8 mouse cellular contexts compared by ENCODE assay signal in genomic region chr11:5886187-5886586, GRCm38 (mm10). TPM values are rescaled to one million over a fixed set of nuclear protein-coding genes. Genes with fewer than 3 reads are reported as not detected.
A peak's percentile ranks its signal among the peaks of the same experiment; 100 is the strongest.
DNase-seq lines count a peak whose midpoint lies in the region; ATAC-seq lines count a peak whose summit lies in the region.

No protein-coding gene starts in this region.

- H3K9me3 ChIP-seq in neural tube, embryonic 15.5 days (replicated peaks) = no peaks in the 10 kb centered on the region
- H3K9me3 ChIP-seq in hindbrain, embryonic 11.5 days (ENCODE audit: control insufficient read depth, low read length) = no peaks in the 10 kb centered on the region
- H3K9me3 ChIP-seq in limb, embryonic 10.5 days (replicated peaks) = no peaks in the 10 kb centered on the region
- H3K9me3 ChIP-seq in midbrain, embryonic 15.5 days = no peaks in the 10 kb centered on the region

- DNase-seq in neural tube, embryonic 10.5 days (ENCODE audit: extremely low spot score, low spot score) = peak; percentile 64
- DNase-seq in R1 (ENCODE audit: low read depth, low spot score) = peak; percentile 85
- DNase-seq in embryo, embryonic 9.5 days (ENCODE audit: extremely low spot score) = peak; percentile 66
- DNase-seq in hindbrain, embryonic 11.5 days (ENCODE audit: low spot score) = peak; percentile 85
- peak; percentile 76 for DNase-seq in limb, embryonic 10.5 days (ENCODE audit: low spot score)
- DNase-seq in thymus, postnatal 36 days = peak; percentile 35 to 54

- no peak overlapping the region for H3K4me2 ChIP-seq in neural tube, embryonic 15.5 days
- H3K4me2 ChIP-seq in hindbrain, embryonic 11.5 days (replicated peaks; ENCODE audit: low read depth, low read length) = no peak overlapping the region
- no peak overlapping the region for H3K4me2 ChIP-seq in midbrain, embryonic 15.5 days

- H3K9ac ChIP-seq in neural tube, embryonic 15.5 days (replicated peaks) = no peak overlapping the region
- H3K9ac ChIP-seq in hindbrain, embryonic 11.5 days (ENCODE audit: low read depth, low read length) = no peak overlapping the region
- H3K9ac ChIP-seq in midbrain, embryonic 15.5 days = no peak overlapping the region

- H3K27ac ChIP-seq in neural tube, embryonic 15.5 days (replicated peaks) = no peak overlapping the region
- H3K27ac ChIP-seq in hindbrain, embryonic 11.5 days (ENCODE audit: low read depth, low read length) = no peak overlapping the region
- H3K27ac ChIP-seq in limb, embryonic 10.5 days = peak overlapping the region; percentile 11; the same call in 1 of the 2 replicates
- no peak overlapping the region for H3K27ac ChIP-seq in midbrain, embryonic 15.5 days

- H3K36me3 ChIP-seq in neural tube, embryonic 15.5 days = no peaks in the 10 kb centered on the region
- H3K36me3 ChIP-seq in hindbrain, embryonic 11.5 days (ENCODE audit: control insufficient read depth, insufficient read depth, low read length) = no peaks in the 10 kb centered on the region
- no peaks in the 10 kb centered on the region for H3K36me3 ChIP-seq in limb, embryonic 10.5 days
- H3K36me3 ChIP-seq in midbrain, embryonic 15.5 days (replicated peaks) = no peaks in the 10 kb centered on the region

- no peak overlapping the region for H3K4me3 ChIP-seq in neural tube, embryonic 15.5 days (replicated peaks)
- H3K4me3 ChIP-seq in hindbrain, embryonic 11.5 days (ENCODE audit: low read depth, low read length) = no peak overlapping the region
- no peak overlapping the region for H3K4me3 ChIP-seq in limb, embryonic 10.5 days
- H3K4me3 ChIP-seq in midbrain, embryonic 15.5 days = no peak overlapping the region

- no peak for ATAC-seq in neural tube, embryonic 15.5 days (ENCODE audit: low FRiP score)
- ATAC-seq in hindbrain, embryonic 11.5 days (ENCODE audit: low FRiP score) = peak; percentile 27; the same call in 1 of the 2 replicates
- 0 out of 2 replicates have a peak, but pooled peaks have one; percentile 33 for ATAC-seq in midbrain, embryonic 15.5 days (replicated peaks)

- H3K4me1 ChIP-seq in neural tube, embryonic 15.5 days = peaks cover 14% of the 10 kb centered on the region
- no peaks in the 10 kb centered on the region; the same call in 1 of the 2 replicates for H3K4me1 ChIP-seq in hindbrain, embryonic 11.5 days (replicated peaks; ENCODE audit: control insufficient read depth, insufficient read depth, low read length)
- peaks cover 41% of the 10 kb centered on the region for H3K4me1 ChIP-seq in limb, embryonic 10.5 days
- peaks cover 7% of the 10 kb centered on the region for H3K4me1 ChIP-seq in midbrain, embryonic 15.5 days

- 18% methylated on average over 9 of the region's 9 CpGs for WGBS in neural tube, embryonic 15.5 days
- 19% methylated on average over 9 of the region's 9 CpGs for WGBS in hindbrain, embryonic 11.5 days
- 19% methylated on average over 9 of the region's 9 CpGs for WGBS in limb, embryonic 10.5 days
- 18% methylated on average over 9 of the region's 9 CpGs for WGBS in midbrain, embryonic 15.5 days

- no peaks in the 10 kb centered on the region for H3K27me3 ChIP-seq in neural tube, embryonic 15.5 days (replicated peaks)
- H3K27me3 ChIP-seq in hindbrain, embryonic 11.5 days (ENCODE audit: control insufficient read depth, insufficient read depth, low read length) = no peaks in the 10 kb centered on the region
- no peaks in the 10 kb centered on the region for H3K27me3 ChIP-seq in limb, embryonic 10.5 days (ENCODE audit: low read depth, poor library complexity, severe bottlenecking)
- no peaks in the 10 kb centered on the region for H3K27me3 ChIP-seq in midbrain, embryonic 15.5 days (replicated peaks)

RNA-seq across cellular contexts. Expression of gene Pold2, which starts 8.1 kb away (rescaled TPM):
- polyA plus RNA-seq in neural tube, embryonic 15.5 days (2015; fragmentation: Nextera tagmentation; extraction: Ambion mirVana) = 64.5 and 81.0 TPM in 2 replicates
- polyA plus RNA-seq in hindbrain, embryonic 11.5 days (2014; fragmentation: Nextera tagmentation; extraction: Ambion mirVana) = 78.4 and 86.3 TPM in 2 replicates
- 165 and 175 TPM in 2 replicates for polyA plus RNA-seq in limb, embryonic 10.5 days (2016; fragmentation: Nextera tagmentation; extraction: Ambion mirVana)
- 51.0 and 59.6 TPM in 2 replicates for polyA plus RNA-seq in midbrain, embryonic 15.5 days (2015; fragmentation: Nextera tagmentation; extraction: Ambion mirVana)

RNA-seq across cellular contexts. Expression of gene Myl7, which starts 12.4 kb away (rescaled TPM):
- polyA plus RNA-seq in neural tube, embryonic 15.5 days (2015; fragmentation: Nextera tagmentation; extraction: Ambion mirVana) = 1.4 and 10.6 TPM in 2 replicates
- 0.31 and 2.4 TPM in 2 replicates for polyA plus RNA-seq in hindbrain, embryonic 11.5 days (2014; fragmentation: Nextera tagmentation; extraction: Ambion mirVana)
- polyA plus RNA-seq in limb, embryonic 10.5 days (2016; fragmentation: Nextera tagmentation; extraction: Ambion mirVana) = 6.8 and 8.0 TPM in 2 replicates
- polyA plus RNA-seq in midbrain, embryonic 15.5 days (2015; fragmentation: Nextera tagmentation; extraction: Ambion mirVana) = 1.6 TPM in 1 of 2 replicates, not detected in the other

RNA-seq across cellular contexts. Expression of gene Aebp1, which starts 24.4 kb away (rescaled TPM):
- polyA plus RNA-seq in neural tube, embryonic 15.5 days (2015; fragmentation: Nextera tagmentation; extraction: Ambion mirVana) = 22.1 and 24.3 TPM in 2 replicates
- 19.0 and 20.4 TPM in 2 replicates for polyA plus RNA-seq in hindbrain, embryonic 11.5 days (2014; fragmentation: Nextera tagmentation; extraction: Ambion mirVana)
- polyA plus RNA-seq in limb, embryonic 10.5 days (2016; fragmentation: Nextera tagmentation; extraction: Ambion mirVana) = 8.2 TPM in 2 replicates
- 21.9 and 27.7 TPM in 2 replicates for polyA plus RNA-seq in midbrain, embryonic 15.5 days (2015; fragmentation: Nextera tagmentation; extraction: Ambion mirVana)

RNA-seq across cellular contexts. Expression of gene Polm, which starts 48.4 kb away (rescaled TPM):
- 6.5 and 8.5 TPM in 2 replicates for polyA plus RNA-seq in neural tube, embryonic 15.5 days (2015; fragmentation: Nextera tagmentation; extraction: Ambion mirVana)
- polyA plus RNA-seq in hindbrain, embryonic 11.5 days (2014; fragmentation: Nextera tagmentation; extraction: Ambion mirVana) = 5.6 and 6.9 TPM in 2 replicates
- 7.1 and 10.3 TPM in 2 replicates for polyA plus RNA-seq in limb, embryonic 10.5 days (2016; fragmentation: Nextera tagmentation; extraction: Ambion mirVana)
- 8.4 and 8.8 TPM in 2 replicates for polyA plus RNA-seq in midbrain, embryonic 15.5 days (2015; fragmentation: Nextera tagmentation; extraction: Ambion mirVana)
